Mouse (Mus musculus): Measurements from ENCODE around the gene 2010111I01Rik.
"Not testable (repeated sequence)": the region's sequence is repeated elsewhere in the genome, so short reads cannot be mapped to it uniquely, and the experiment has no call there.

2010111I01Rik gene

DNA sequence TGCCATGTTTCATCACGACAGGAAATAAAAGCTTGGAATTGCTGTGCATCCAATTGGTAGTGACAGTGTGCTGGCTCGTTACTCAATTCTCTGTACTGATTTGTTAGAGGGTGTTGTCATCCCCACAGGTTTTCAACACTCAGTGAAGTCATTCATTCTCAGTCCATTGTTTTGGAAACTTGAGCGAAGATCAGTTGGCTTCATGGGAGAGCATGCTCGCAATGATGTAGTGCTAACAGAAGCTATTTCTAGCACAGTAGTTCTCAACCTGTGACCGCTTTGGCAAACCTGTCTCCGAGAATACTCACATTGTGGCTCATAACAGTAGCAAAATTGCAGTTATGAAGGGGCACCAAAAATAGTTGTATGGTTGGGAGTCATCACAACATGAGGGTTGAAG is 8.7 kb upstream of the 2010111I01Rik start:
- no peak for DNase-seq (ENCODE audit: low read depth)

GRCm38 (mm10) chr13:62956776-62957175 is 7.9 kb upstream of the 2010111I01Rik start:
- no peak for DNase-seq (ENCODE audit: low read depth)

- DNase-seq (ENCODE audit: low read depth) = no peak
Observed at GRCm38 (mm10) chr13:62963358-62963757, 1.3 kb upstream of the 2010111I01Rik start.

DNA sequence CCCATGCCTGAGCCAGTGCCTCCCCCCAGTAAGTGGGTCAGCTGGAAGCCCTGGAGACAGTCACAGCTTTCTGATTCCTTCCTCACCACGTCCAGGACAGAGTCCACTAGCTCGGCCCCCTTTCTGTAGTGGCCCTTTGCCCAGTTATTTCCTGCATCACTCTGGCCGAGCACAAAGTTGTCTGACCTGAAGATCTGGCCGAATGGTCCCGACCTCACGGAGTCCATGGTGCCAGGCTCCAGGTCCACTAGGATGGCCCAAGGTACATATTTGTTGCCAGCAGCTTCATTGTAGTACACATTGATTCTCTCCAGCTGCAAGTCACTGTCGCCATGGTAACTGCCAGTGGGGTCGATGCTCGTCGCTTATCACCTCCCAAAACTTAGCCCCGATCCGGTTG is 3.5 kb downstream of the 2010111I01Rik start:
- DNase-seq (ENCODE audit: low read depth) = no peak

- no peak for DNase-seq (ENCODE audit: low read depth)
Observed at GRCm38 (mm10) chr13:62970515-62971269, 6.0 kb downstream of the 2010111I01Rik start.

DNA sequence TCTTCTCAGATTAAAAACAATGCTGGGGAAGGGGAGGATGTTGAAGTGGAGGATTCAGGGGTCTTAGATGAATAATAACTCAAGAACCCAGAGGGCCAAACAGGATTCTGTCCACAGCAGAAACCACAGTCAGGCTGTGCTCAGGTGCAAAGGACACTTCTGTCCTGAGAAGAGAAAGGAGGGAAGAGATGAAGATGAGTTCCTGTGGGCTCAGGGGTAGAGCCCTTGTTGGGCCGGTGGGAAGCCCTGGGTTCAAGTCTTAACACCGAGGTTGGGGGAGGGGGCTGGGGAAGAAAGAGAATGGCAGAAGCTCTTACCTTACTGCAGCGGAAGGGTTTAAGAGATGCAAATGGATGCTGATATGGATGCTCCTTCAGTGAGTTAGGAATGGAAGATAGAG is 7.7 kb downstream of the 2010111I01Rik start:
- DNase-seq (ENCODE audit: low read depth) = no peak

- DNase-seq (ENCODE audit: low read depth) = no peak
Observed at GRCm38 (mm10) chr13:62973111-62973510, 8.4 kb downstream of the 2010111I01Rik start.

GRCm38 (mm10) chr13:62978104-62978503 is 13.4 kb downstream of the 2010111I01Rik start:
- no peak for DNase-seq (ENCODE audit: low read depth)

- DNase-seq (ENCODE audit: low read depth) = no peak
Observed at GRCm38 (mm10) chr13:62978784-62979183, 14.1 kb downstream of the 2010111I01Rik start.

DNA sequence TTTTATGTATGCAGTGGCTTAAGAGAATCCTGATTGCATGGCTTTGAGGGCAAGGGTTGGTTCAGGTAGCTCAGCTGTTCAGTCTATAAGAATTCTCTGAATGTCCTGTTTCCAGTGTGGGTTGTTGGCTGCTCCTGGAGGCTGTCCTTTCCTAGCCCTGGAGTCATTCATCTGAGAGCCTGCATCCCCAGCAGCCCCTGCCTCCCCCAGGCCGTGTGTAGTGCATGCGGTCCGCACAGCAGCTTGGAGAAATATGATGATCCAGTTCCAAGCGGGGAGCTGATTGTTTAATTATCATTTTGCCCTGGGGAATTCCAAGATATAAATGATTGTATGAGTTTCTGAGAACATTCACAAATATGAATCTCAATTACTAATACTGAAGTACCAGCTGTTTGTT is 14.5 kb downstream of the 2010111I01Rik start:
- DNase-seq (ENCODE audit: low read depth) = no peak

GRCm38 (mm10) chr13:62980131-62980530 is 15.4 kb downstream of the 2010111I01Rik start:
- no peak for DNase-seq (ENCODE audit: low read depth)

GRCm38 (mm10) chr13:62984485-62984884 is 19.8 kb downstream of the 2010111I01Rik start:
- DNase-seq (ENCODE audit: low read depth) = no peak

DNA sequence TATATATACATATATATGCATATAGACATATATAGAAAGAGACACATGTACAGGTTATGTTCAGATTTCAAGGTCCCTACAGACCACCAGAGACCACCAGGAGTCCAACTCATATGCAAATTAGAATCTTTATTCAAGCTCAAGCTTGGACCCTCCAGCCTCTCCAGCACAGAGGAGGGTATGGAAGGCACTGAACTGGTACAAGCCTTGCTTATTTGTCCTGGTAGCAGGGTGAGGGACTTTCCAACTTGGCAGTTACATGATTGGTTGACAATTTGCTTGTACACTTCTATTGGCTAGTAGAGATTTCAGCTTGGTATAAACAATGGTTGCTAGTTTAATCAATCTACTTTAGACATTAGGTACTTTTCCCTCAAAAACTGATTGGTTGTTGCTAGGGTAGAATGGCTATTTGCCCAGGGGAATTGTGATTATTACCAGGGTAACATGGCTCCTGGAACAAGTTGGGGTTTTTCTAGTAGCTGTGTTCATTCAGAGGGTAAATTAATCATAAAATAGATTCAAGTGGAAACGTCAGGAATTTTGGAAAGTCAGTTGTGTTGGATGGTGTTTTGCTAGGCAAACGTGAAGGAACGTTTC is 25.3 kb downstream of the 2010111I01Rik start:
- no peak for DNase-seq (ENCODE audit: low read depth)

DNA sequence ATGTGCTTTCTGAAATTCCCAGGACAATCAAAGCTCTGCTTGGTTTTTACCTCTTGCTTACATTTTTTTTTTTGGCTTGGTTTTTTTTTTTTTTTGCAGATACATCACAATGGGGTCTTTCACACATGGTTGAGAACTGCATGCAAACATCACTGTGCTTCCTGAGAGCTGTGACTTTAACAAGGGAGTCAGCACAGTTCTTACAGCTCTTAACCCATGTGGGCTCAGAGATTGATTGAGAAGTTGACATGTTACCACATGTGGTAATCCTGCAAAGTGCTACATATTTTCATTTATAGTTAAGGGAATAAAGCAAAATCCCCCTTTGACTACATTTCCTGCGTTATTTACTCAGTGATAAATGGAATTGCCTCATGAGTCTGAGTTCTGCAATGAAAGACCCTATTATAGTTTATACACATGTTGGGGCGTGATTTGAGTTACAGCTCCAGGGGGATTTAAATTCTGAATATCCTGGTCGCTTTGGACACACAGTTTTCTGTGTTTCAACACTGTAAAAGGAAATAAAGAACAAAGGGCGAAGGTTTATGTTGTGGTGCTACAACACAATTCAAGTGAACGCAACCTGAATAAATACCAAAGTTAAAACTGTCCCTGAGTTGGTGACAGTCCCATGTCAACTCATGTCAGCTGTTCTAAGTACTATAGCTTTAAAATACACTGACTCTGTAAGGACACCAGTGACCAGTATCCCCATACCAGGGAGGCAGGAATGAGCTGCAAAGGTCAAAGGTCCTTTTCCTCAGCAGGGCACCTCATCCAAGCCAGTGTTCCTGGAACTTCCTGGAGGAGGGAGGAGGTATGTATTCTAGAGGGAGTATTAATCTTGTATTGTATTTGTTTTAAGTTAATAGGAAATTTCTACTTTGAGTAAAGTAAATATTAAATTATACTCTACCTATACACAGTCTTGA is 29.1 kb downstream of the 2010111I01Rik start:
- DNase-seq (ENCODE audit: low read depth) = no peak

GRCm38 (mm10) chr13:62996767-62997166 is 32.1 kb downstream of the 2010111I01Rik start:
- DNase-seq (ENCODE audit: low read depth) = no peak

- not testable (repeated sequence) for DNase-seq (ENCODE audit: low read depth)
Observed at GRCm38 (mm10) chr13:63007491-63007890, 42.8 kb downstream of the 2010111I01Rik start.

GRCm38 (mm10) chr13:63010345-63011090 is 45.8 kb downstream of the 2010111I01Rik start:
- DNase-seq (ENCODE audit: low read depth) = no peak

GRCm38 (mm10) chr13:63014353-63014752 is 49.7 kb downstream of the 2010111I01Rik start:
- no peak for DNase-seq (ENCODE audit: low read depth)

GRCm38 (mm10) chr13:63015362-63015761 is 50.7 kb downstream of the 2010111I01Rik start:
- DNase-seq (ENCODE audit: low read depth) = no peak

DNA sequence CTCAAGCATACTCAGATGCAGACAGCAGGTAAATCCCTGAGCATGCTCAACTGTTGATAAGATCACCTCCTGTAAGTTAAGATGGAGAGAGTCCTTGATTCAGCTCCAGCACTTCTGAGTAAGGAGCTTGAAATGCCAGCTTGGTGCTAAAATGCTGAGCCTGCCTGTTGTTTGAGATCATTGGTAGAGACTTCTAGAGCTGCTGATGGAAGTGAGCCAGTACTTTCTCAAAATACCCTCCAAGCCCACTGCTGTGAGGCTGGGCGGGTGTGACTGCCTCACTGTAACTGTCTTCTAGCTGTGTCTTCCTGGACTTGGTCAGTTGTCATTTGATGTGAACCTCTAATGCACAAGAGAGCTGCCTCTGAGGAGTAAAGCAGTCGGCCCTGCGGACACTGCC is 51.4 kb downstream of the 2010111I01Rik start:
- no peak for DNase-seq (ENCODE audit: low read depth)

DNA sequence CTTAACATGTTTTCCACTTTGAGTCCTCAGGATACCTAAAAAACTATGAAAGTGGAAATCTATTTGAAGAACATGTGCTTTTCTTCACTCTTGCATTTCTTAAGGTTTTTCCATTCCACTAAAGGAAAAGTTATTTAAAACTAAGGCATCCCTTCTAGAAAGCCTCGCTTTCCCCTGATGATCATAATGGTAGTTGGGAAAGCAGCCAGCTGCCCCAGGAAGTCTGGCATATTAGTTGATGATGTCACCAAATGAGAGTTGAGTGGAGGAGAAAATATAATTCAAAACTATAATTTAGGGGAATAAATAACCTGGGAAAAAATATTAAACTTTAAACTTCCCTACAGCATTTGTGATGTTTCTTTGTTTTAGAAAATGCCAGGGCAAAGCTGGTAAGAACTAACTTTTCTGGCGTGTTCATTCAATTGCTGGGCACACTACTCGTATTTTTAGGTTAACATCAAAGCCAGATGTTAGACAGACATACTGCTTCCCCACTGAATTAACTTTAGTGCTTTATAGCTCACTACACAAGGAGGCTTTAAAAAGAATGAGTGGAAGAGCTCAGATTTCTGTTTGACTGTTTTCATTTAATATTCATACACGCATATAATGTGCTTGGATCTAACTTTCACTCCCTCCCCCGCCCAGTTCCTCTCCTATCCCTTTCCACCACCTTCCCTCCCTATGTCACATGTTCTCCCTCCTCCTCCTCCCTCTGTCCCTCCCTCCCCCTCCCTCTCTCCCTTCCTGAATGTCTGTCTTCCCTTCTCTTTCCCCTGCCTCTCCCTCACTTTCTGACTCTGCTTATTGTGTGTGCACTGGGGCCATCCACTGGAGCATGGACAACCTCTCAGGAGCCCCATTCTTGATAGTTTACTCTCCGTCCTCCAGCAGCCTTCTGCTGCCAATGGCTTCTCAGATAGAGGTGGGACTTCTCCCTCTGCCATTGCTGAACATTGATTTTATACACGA is 58.8 kb downstream of the 2010111I01Rik start:
- no peak for DNase-seq (ENCODE audit: low read depth)

All from c-Kit-positive CD71-negative TER-119-negative erythroid progenitor cells, embryonic 14.5 days (primary cell).